26 mouse cellular contexts compared by ENCODE assay signal in the genomic region with DNA sequence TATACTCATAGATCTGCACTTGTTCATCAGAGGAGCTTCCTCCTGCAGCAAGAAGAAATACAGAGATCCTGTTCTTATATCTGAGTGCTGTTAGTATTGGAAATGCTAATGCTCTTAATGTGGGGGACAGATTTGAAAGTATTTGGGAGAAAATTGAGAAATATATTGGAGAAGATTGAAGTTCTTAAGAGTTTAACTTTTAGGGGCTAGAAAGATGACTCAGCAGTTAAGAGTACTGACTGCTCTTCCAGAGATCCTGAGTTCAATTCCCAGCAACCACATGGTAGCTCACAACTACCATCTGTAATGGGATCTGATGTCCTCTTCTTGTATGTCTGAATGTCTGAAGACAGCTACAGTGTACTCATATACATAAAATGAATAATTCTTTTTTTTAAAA.
"Had no signal": no experiment of that assay in that cellular context is flagged by ENCODE, and none has a peak within 500 bp of the region (broad histone marks: within the 10 kb centered on the region; RNA-seq: fewer than 3 reads in every experiment).

No protein-coding gene starts in this region.

- H3K36me3 ChIP-seq: embryonic facial prominence, embryonic 10.5 days; embryonic facial prominence, embryonic 12.5 days; embryonic facial prominence, embryonic 13.5 days; embryonic facial prominence, embryonic 15.5 days; forebrain, embryonic 10.5 days; forebrain, embryonic 12.5 days; forebrain, embryonic 15.5 days; heart, embryonic 10.5 days had no signal

- H3K27ac ChIP-seq: embryonic facial prominence, embryonic 10.5 days; embryonic facial prominence, embryonic 12.5 days; embryonic facial prominence, embryonic 13.5 days; embryonic facial prominence, embryonic 15.5 days; forebrain, embryonic 10.5 days; forebrain, embryonic 12.5 days; forebrain, embryonic 13.5 days; forebrain, embryonic 15.5 days; gastrocnemius, adult 2 months; heart, adult 2 months; heart, embryonic 10.5 days had no signal

- H3K27me3 ChIP-seq: embryonic facial prominence, embryonic 12.5 days; embryonic facial prominence, embryonic 13.5 days; embryonic facial prominence, embryonic 15.5 days; forebrain, embryonic 12.5 days; forebrain, embryonic 13.5 days; forebrain, embryonic 15.5 days had no signal

- H3K9ac ChIP-seq: embryonic facial prominence, embryonic 12.5 days; embryonic facial prominence, embryonic 13.5 days; embryonic facial prominence, embryonic 15.5 days; forebrain, embryonic 12.5 days; forebrain, embryonic 13.5 days; forebrain, embryonic 15.5 days; forebrain, postnatal 0 days had no signal

- H3K4me1 ChIP-seq: embryonic facial prominence, embryonic 10.5 days; embryonic facial prominence, embryonic 12.5 days; embryonic facial prominence, embryonic 13.5 days; embryonic facial prominence, embryonic 15.5 days; forebrain, embryonic 10.5 days; forebrain, embryonic 12.5 days; forebrain, embryonic 13.5 days; forebrain, embryonic 15.5 days; heart, embryonic 10.5 days had no signal

- H3K9me3 ChIP-seq: embryonic facial prominence, embryonic 10.5 days; embryonic facial prominence, embryonic 12.5 days; embryonic facial prominence, embryonic 13.5 days; embryonic facial prominence, embryonic 15.5 days; forebrain, embryonic 10.5 days; forebrain, embryonic 12.5 days; forebrain, embryonic 13.5 days; forebrain, embryonic 15.5 days; heart, embryonic 10.5 days had no signal

- DNase-seq: cerebellum, adult 9-10 months; cerebellum, adult 9-11 months; cerebellum, postnatal 10 days; cerebellum, postnatal 14 days; cerebellum, postnatal 25 days; cerebellum, postnatal 36 days; embryo, embryonic 11 days; forebrain, postnatal 0 days; gastrocnemius, adult 2 months; gastrocnemius, postnatal 10 days; gastrocnemius, postnatal 25 days; gastrocnemius, postnatal 36 days; heart, adult 11 months; heart, adult 18-20 months; heart, adult 2 months had no signal

- H3K4me3 ChIP-seq: embryonic facial prominence, embryonic 10.5 days; embryonic facial prominence, embryonic 12.5 days; embryonic facial prominence, embryonic 13.5 days; embryonic facial prominence, embryonic 15.5 days; erythroblast, embryonic 14.5 days; forebrain, embryonic 10.5 days; forebrain, embryonic 12.5 days; forebrain, embryonic 13.5 days; forebrain, embryonic 15.5 days; gastrocnemius, adult 2 months; heart, adult 2 months; heart, embryonic 10.5 days had no signal

- H3K4me2 ChIP-seq: embryonic facial prominence, embryonic 12.5 days; embryonic facial prominence, embryonic 13.5 days; embryonic facial prominence, embryonic 15.5 days; forebrain, embryonic 12.5 days; forebrain, embryonic 13.5 days; forebrain, embryonic 15.5 days; heart, embryonic 11.5 days had no signal
